Mouse (Mus musculus) right cerebral cortex, adult 2 months (tissue): ENCODE measurements around the gene Olfr1145.
A peak's percentile ranks its signal among the peaks of the same experiment; 100 is the strongest.

ENCODE experiments used
- DNase-seq, 2 experiments: peaks; one replicate each; pipeline ENCODE4 v3.0.0; 2021 to 2022; ENCODE audit warnings: low spot score in 2 of 2

Olfr1145 gene

GRCm38 (mm10) chr2:87809522-87809921, at the start of gene Olfr1145:
Olfr1145 (plus strand) TSS chr2:87809822.
- no peak for DNase-seq

GRCm38 (mm10) chr2:87776143-87776542, 33.5 kb upstream of the Olfr1145 start:
- DNase-seq: peak; percentile 4 to 7

- DNase-seq: no peak
Measured at GRCm38 (mm10) chr2:87779183-87779582, 30.4 kb upstream of the Olfr1145 start, which contains the start of gene Olfr152. Olfr152 (plus strand) TSS chr2:87779483.

GRCm38 (mm10) chr2:87800292-87800691, 9.3 kb upstream of the Olfr1145 start, which contains the start of gene Olfr1143:
Olfr1143 (plus strand) TSS chr2:87800592.
- no peak for DNase-seq

GRCm38 (mm10) chr2:87830233-87830632, 20.6 kb downstream of the Olfr1145 start, which contains the start of gene Olfr1148:
Olfr1148 (plus strand) TSS chr2:87830533.
- DNase-seq: no peak

- DNase-seq: no peak
Measured at GRCm38 (mm10) chr2:87843693-87844092, 34.1 kb downstream of the Olfr1145 start, which contains the start of gene Olfr1150-ps1. Olfr1150-ps1 (plus strand) TSS chr2:87843993.

GRCm38 (mm10) chr2:87855562-87855961, 45.9 kb downstream of the Olfr1145 start, which contains the start of gene Olfr1151:
Olfr1151 (plus strand) TSS chr2:87855862.
- no peak for DNase-seq
